Mouse (Mus musculus) MEL-GATA-1-ER (cell line): ENCODE measurements around the gene Sphk2.
"Not testable (repeated sequence)": the region's sequence is repeated elsewhere in the genome, so short reads cannot be mapped to it uniquely, and the experiment has no call there.

ENCODE experiments used
- DNase-seq: peaks from one replicate; pipeline ENCODE4 v3.0.0-alpha.2; 2012; ENCODE audit warnings: low read depth; ENCODE audit errors: extremely low read depth

The Sphk2 gene

DNA sequence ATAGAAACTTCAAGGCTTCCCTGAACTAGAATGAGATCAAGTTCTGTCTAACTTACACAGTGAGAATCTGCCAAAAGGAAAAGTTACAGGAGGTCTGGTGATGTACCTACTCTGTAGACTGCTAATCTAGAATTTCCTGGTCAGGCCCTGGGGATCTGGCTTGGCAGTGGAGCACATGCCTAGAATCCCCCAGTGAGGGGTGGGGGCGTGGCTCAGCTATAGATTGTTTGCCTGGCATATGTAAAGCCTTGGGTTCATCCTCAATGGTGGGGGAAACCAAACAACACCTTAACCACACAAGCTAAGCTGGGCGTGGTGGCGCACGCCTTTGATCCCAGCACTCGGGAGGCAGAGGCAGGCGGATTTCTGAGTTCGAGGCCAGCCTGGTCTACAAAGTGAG, 19.9 kb downstream of the Sphk2 start:
- no peak for DNase-seq

DNA sequence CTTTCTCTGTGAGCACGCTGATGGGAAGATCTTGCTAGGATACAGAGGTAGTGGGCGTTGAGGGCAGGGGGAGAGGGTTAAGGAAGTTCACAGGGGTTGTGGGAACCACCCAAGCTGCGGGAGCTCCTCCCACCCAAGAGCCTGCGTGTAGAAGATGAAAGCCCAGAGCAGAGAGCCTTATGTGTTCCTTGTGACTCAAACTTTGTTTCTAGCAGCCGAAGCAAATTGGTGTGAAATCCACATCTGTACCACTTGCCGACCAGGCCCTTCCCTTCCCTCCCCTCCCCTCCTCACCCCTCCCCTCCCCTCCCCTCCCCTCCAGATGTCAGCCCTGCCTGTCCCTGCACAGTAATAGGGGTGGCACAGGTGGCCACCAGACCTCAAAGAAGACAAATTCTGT, 22.7 kb downstream of the Sphk2 start:
- DNase-seq = no peak

DNA sequence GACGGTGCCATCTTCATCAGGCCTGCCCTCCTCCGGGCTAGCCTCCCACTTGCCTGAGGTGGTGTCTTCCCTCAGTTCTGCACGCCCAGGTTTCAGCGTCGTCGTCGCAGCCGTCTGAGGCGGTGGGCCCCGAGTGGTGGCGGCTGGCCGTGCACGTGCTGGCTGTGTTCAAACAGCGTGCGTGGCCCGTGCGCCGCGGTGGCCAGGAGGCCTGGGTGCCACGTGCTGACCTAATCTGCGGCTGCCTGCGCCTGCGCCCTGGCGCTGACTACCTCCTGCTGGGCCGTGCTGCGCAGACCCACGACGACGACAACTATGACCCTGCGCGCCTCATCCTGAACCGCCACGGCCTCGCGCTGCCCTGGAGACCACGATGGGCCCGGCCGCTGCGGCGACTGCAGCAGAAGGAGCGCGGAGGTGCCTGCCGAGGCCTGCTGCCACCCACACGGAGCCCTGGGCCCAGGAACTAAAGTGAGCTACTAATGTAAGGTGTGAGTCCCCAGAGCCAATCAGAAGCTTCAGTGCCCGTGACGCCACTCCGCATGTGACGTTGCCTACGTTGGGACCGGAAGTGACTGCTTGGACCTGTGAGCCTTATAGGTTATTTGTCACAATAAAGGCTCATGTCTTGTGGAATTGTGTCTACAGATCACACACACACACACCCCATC, 23.7 kb downstream of the Sphk2 start, which contains the start of gene Sec1:
Sec1 (minus strand) TSS at position 482 of the 671 bp plus-strand sequence.
- no peak for DNase-seq

DNA sequence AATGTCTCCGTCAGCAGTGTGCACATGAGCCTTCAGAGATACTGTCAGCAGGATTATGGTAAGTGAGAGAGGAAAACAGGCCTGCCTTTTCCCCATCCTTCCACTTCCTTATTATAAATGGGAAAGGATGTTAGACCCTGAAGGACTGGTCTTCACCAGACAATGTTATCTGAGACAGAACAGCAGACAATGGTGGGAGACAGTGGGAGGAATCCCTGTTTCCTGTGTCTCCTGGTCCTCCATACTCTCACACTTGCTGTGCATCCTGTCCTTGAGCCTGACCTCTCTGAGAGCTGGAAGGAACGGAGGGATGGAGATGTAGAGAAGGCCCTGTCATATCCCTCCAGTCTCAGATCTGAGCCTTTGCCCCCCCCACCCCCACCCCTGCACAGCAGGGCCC, 25.4 kb downstream of the Sphk2 start:
- DNase-seq = no peak

DNA sequence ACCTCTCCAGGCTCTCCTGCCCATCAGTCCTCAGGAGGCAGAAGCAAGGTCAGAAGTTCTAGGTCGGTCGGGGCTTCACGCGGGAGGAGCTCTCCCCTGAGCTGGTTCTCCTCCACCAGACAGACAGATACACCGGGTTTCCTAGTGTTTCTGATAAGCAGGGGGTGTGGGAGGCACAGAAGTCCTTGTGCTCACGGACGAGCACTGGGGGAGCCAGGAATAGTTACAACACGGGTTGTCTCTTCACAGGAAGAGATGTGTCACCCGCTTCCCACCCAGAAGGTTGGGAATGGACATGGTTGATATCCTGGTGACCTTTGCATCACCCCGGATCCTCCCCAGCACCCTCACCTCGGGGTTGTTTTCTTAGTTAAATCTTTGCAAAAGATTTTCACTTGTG, 28.0 kb downstream of the Sphk2 start:
- no peak for DNase-seq

DNA sequence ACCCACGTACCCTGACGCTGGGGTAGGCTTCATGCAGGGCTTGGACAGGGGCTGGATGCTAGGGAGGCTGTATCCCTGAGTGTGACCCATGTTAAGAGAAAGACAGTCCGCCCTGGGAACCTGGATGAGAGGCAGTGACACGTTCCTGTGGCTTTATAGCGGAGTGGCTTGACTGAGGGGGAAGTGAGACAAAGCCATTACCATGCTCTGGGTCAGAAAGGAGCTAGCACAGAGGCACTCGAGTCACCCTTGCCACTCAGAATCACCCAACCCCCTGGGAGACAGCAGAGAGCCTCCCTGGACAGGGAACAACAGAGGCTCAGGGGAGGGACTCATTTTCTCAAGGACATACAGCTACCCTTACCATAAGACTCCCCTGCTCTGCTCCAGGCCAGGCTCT, 28.7 kb downstream of the Sphk2 start:
- DNase-seq = no peak

DNA sequence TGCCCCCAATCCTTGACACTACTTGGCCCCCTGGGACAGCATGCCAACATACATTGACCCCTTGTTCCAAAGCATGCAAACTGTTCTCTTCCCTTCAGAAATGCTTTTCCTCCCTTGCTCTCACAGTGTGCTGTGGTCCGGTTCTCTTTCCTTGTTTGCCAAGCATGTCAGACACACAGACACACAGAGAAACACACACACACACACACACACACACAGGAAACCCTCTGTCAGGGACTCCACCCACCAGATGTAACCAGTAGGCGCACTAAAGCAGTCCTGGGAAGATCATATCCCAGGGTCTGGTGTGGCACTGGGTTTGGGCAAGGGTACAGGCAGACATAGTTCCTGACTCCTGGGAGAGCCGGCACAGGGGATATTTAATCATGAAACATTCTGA, 31.0 kb downstream of the Sphk2 start:
- DNase-seq = no peak

DNA sequence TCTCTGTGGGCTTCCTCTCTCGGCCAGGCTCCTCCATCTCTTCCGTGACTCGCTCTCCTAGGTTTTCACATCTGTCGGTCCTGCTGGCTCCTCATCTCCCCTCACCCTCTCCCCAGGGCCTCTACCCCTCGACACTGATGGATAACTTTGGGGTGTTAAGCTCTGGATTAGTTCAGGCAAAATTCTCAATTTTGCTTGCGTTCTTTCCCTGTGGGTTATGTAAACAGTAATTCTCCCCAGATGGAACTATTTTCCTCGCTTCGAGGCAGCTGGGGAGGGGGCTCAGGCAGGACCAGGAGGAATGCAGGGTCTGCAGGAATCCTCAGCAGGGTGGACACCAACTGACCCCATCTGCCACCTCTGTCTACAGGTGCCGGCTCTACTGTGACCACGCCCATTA, 32.0 kb downstream of the Sphk2 start:
- no peak for DNase-seq

DNA sequence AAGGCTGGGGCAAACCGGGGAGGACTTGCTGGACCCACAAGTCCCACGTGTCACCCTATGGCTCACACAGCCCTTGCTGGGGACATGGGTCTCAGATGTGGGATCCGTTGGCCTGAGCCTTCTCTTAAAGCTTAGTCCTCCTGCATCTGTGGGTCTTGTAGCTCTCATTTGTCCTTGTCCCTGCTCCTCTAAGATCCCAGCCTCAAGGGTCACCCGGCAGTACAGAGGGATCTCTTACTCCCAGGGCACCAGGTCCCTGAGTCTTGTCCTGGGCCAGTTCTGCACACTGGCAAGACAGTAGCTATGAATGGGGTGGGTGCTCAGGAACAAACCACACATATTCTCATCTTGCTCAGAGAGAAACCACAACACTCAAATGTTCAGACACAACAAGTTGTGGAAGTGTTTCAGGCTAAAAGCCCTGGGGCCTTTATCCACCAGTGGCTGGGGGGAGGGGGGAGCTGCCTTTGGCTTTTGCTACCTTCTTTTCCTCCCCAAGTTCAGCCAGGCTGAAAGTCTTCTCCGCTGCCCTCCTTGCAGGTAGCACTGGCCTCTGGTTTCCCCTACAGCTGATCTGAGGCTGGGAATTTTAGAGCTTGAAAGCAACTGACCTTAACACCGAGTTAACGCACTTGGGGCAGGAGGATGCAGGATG, 34.3 kb downstream of the Sphk2 start, which contains the start of gene Ntn5:
Ntn5 (plus strand) TSS at position 627 of the 655 bp plus-strand sequence.
- no peak for DNase-seq

DNA sequence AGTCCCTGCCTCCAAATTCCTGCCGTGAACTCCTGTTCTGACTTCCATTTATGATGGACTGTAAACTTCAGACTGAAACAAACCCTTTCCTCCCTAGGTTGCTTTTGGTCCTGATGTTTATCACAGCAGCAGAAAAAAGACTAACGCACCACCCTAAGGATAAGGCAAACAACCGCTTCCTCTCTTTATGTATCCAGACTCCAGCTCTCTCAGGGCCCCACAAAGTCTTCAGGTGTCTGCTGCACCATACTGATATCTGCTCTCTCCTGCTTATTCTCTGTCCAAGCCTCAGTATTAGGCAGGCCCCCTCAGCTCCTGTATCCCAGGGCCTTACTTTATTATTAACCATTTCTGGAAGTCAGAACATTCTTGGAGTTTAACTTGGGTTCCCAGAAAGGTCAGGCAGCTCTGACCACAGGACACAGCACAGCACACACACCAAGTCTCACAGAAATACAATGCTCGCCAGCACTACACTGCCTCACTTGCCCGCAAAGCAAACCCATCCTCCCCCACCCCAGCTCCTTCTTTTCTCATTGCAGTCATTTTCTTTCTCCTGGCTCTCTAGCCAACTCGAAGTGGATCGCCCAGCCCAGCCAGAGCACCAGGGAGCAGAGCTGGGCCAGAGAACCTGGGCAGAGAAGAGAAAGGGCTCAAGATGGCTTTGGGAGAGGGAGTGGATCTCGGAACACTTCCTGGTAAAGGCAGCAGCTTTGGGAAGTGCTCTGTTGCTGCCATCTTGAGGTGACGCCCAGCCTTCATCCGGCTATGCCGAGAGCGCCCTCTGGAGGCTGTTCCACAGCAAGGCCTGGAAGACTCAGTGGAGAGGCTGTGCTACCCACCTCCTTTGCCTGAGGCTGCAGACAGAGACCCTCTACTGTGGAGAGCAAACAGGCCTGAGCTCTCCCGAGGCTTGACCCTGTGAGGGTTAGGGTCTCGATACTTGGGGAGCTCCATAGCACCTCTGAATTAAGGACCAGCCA, 35.4 kb downstream of the Sphk2 start:
- peak; percentile 66 for DNase-seq

DNA sequence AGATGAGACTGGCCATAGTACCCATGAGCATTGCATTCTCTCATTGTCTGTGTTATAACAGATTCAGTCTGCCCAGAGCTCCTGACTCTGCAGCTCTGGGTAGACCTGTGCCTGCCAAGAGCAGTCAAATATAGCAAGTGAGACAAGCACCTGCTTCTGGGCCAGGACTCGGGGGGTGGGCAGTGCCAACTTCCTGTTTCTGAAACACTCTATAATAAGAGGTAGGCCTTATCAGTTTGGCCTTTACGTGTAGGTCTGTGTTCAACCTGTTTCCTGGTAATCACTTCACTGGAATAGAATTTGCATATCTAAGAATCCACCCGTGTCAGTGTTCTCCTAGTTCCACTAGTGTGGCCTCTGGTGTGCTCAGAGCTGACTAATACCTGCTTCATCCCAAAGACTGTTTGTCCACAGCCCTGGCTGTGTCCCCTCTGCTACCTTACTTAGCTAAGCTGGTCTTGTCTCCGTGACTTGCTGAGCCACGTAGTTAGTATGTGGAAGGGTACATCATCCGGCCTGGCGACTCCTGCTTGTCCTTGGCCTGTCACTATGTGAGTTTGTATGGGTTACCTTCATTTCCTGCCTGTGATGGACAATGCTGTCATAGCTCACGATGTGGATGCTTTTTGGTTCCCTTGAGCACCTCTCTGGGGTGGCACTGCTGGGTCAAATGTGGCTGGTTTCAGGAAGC, 36.6 kb downstream of the Sphk2 start:
- peak; percentile 73 for DNase-seq

DNA sequence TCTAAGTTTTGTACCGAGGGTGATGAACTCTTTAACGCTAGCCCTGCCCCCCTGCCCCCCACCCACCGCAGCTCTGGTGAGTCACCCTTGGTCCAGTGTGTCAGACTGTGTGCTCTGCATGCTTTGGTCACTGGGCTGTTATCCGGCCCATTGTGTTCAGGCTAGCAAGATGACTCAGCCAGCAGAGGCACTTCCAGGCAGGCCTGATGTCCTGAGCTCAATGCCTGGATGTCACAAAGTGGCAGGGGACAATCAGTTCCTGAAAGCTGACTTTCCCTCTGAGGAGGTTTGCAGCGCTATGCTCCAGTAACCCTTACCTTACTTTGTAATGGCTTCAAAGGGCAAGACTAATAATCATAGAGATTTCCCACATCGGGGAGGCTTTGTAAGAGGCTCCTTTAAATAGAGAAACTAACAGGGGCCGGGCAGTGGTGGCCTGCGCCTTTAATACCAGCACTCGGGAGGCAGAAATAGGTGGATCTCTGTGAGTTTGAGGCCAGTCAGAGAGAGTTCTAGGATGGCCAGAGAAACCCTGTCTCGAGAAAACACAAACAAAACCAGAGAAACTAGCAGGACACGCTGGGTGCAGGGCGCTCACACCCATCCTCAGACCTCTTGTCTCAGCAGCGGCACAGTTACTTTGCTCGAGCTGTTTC, 37.7 kb downstream of the Sphk2 start:
- no peak for DNase-seq

DNA sequence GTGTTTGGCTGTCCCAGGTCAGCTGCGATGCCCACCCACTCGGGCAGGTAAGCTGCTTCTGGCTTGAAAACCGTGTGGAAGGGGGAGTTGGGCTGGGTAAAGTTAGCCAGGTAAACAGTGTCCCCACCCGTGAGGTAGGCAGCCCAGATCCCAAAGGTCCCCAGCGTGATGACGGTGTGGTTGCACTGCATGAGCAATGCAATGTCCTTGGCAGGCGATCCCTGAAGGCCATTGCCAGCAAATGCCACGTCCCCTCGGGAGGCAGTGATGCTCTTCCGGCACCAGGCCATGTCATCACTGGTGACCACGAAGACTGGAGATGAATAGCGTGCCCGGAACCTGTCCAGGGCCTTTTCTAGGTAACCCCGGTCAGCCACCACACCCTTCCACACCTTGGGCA, 39.3 kb downstream of the Sphk2 start:
- no peak for DNase-seq

DNA sequence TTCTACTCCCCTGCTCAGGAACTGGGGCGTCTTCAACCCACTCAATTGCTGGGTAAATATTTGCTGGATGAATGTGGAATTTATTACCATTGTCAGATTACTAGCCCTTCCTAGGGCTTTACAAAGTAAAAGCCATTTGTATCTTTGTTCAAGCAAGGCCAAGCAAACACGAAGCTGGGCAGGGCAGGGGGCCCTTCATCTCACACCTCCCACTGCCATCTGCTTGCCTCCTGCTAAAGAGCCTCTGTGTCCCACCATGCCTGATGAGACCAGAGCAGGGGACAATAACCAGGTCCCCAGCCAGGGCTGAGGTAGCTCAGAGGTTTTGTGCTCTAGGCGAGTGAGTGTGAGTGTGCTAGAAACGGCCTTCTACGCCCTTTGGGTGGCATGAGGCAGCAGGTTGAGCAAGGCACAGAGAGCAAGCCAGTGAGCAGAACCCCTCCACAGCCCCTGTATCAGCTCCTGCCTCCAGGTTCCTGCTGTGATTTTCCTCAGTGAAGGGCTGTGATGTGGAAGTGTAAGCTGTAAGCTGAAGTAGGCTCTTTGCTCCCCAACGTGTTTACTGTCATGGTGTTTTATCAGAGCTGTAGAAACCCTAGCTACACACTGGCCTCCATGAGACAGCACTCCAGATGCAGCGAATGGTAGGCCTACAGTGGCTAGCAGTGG, 40.0 kb downstream of the Sphk2 start:
- no peak for DNase-seq

DNA sequence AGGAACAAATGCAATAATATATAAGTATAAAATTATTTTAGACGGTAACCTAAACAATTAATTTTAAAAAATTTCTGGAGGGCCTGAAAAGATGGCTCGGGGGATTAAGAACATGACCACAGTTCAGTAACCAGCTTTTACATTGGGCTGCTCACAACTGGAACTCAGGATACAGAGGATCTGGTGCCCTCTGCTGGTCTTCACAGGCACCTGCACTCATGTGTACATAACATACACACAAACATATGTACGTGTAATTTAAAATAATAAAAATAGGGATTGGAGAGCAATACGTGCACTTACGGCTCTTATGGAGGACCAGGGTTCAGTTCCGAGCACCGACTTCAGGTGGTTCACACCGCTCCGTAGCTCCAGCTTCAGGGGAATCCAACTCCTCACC, 48.9 kb downstream of the Sphk2 start:
- peak; percentile 24 for DNase-seq

DNA sequence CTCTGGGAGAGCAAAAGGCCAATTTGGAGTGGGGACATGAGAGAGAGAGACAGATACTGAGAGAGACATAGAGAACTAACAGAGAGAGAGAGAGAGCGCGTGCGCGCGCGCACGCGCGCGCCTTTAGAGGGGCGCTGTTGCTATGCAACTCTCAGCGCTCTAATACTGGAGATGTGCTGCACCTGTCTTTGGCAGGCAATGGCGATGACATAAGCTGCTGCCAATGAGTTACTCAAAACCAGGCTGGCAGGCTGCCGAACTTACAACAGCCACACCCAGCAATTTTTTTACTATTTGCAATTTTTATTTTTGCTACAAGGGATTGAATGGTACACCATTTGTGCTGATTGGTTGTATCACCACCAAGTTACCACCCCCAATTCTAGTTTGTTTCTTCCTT, 50.0 kb downstream of the Sphk2 start:
- no peak for DNase-seq

DNA sequence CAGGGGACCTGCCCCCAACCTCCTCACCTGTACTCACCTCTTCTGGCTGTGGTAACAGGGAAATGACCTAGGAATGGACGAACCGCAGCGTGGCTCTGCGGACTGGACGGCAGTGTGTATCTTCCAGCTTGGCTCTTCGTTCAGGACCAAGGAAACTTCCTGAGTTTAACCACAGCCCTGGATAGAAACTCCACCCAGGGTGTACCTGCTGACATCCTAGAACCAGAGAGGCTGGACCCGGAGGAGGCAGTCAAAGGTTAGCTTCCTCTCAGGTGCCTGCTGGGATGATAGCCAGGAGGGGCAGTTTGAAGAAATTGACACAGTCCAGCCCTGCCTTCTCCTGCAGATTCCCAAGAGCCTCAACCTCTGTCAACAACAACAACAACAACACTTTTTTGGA, 51.6 kb downstream of the Sphk2 start, which contains the start of gene Fut2:
Fut2 (minus strand) TSS at position 234 of the 400 bp plus-strand sequence.
- no peak for DNase-seq

DNA sequence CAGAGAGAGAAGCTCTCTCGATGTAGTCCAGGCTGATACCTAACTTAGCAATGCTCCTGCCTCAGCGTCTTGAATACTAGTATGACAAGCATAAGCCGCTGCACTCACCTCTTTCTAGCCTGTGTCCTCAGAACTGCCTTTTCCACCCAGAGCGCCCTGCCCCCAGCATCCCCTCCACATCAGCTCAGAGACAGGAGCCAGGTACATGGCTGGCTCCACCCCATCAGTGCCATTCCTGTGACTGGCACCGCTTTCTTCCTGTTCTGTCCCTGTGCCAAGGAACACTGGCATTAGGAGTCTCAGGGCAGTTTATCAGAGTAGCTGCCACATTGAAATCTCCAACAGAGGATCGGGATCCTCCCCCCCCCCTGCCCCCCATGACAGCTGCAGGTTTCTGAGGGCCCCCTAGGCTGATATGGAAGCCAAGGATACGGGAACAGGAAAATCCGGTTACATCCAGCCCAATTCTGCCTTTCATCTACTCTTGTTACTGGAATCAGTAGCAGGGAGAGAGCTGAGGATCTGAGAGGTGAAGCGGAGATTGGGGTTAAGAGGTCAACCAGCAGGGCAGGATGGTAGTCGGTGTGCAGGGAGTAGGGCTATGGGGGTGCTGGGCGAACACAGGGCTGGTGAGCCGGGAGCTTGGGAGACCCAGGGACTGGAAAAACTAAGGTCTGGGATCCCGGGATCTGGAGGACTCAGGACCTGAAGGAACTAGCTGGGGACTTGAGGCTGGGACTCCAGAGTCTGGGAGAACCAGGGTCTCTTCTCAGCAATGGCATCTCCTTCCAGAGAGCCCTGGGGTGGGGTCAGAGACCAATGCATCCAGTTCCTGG, 52.3 kb downstream of the Sphk2 start:
- DNase-seq = no peak

DNA sequence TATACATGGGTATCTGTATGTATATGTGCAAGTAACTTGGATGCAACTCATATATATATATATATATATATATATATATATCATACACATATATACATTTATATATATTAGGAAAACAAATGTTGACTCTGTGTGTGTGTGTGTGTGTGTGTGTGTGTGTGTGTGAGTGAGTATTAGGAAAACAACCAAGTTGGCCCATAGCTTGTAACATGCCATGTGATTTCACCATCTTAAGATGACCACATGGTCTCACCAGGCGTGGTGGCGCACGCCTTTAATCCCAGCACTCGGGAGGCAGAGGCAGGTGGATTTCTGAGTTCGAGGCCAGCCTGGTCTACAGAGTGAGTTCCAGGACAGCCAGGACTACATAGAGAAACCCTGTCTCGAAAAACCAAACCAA, 56.1 kb downstream of the Sphk2 start:
- not testable (repeated sequence) for DNase-seq
